Mouse (Mus musculus) midbrain, embryonic 10.5 days (tissue): ENCODE measurements around the gene Cbx7. TPM values are rescaled to one million over a fixed set of nuclear protein-coding genes. Genes with fewer than 3 reads are reported as not detected.
"Not testable (repeated sequence)": the region's sequence is repeated elsewhere in the genome, so short reads cannot be mapped to it uniquely, and the experiment has no call there.

ENCODE experiments used
- DNase-seq: peaks from one replicate; pipeline ENCODE4 v3.0.0-alpha.2; 2017; ENCODE audit warnings: low spot score
- H3K27ac ChIP-seq: fragments of 300-500 bp; sonication (generic); replicated peaks from 2 replicates; pipeline ENCODE4 v1.5.1; 2016; ENCODE audit warnings: mild to moderate bottlenecking
- H3K27me3 ChIP-seq: fragments of 300-500 bp; sonication (generic); 2 replicates; pipeline ENCODE4 v1.6.1; 2016; ENCODE audit warnings: low read depth, mild to moderate bottlenecking; ENCODE audit not compliant: poor library complexity, severe bottlenecking
- H3K36me3 ChIP-seq: fragments of 300-500 bp; sonication (generic); 2 replicates; pipeline ENCODE4 v1.6.1; 2016; ENCODE audit warnings: mild to moderate bottlenecking, moderate library complexity
- H3K4me1 ChIP-seq: fragments of 300-500 bp; sonication (generic); 2 replicates; pipeline ENCODE4 v1.6.1; 2016
- H3K4me3 ChIP-seq: fragments of 300-500 bp; sonication (generic); 2 replicates; pipeline ENCODE4 v1.5.1; 2016; ENCODE audit warnings: mild to moderate bottlenecking, moderate library complexity
- H3K9me3 ChIP-seq: fragments of 300-500 bp; sonication (generic); replicated peaks from 2 replicates; pipeline ENCODE4 v1.6.1; 2016; ENCODE audit warnings: mild to moderate bottlenecking
- WGBS: fragments of 180-500 bp; shearing (Covaris S2); methylation state at CpG from one replicate; pipeline ENCODE4 v1.1.7; 2016; 5-methylcytosine and 5-hydroxymethylcytosine counted together
- polyA plus RNA-seq: library from polyadenylated mRNA; unstranded; fragments of >200 nt; fragmentation: Nextera tagmentation; extraction: Ambion mirVana; gene quantifications from 2 replicates; pipeline ENCODE4 v1.2.1, GENCODE M21; 2016

Cbx7 gene
- polyA plus RNA-seq, 1 experiment from 2014 or later = 2.9 TPM

DNA sequence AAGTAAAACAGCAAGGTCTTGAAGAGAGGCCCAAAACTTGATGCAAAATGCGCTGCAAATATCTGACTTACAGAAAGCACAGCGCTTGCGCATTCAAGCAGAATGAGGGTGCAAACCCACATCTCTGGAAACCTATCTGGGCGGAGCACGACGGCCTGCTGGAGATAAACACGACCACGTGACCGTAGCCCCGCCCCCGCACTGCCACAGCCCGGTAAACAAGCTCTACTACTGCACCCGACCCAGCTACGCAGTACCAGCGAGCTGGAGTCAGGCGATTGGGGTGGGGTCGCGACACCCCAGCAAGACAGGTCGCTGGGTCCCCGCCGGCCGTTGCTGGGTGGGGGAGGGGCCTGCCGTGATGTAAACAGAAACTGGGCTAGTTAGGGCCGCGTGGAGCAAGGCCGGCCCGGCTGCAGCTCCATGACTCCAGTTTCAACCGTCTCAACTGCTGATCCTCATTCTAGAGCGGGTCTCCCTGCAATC lies 43.2 kb downstream of the Cbx7 start:
- DNase-seq = peak; percentile 83
- WGBS = under 1% methylated on average over 29 of the region's 29 CpGs
- Histone ChIP-seq H3K4me1 (peaks cover 29% of the 10 kb centered on the region), H3K36me3 (no peaks in the 10 kb centered on the region), H3K4me3 (peak overlapping the region; percentile 68), H3K27ac (peak overlapping the region; percentile 80), H3K27me3 (peaks cover 38% of the 10 kb centered on the region), H3K9me3 (no peaks in the 10 kb centered on the region)

DNA sequence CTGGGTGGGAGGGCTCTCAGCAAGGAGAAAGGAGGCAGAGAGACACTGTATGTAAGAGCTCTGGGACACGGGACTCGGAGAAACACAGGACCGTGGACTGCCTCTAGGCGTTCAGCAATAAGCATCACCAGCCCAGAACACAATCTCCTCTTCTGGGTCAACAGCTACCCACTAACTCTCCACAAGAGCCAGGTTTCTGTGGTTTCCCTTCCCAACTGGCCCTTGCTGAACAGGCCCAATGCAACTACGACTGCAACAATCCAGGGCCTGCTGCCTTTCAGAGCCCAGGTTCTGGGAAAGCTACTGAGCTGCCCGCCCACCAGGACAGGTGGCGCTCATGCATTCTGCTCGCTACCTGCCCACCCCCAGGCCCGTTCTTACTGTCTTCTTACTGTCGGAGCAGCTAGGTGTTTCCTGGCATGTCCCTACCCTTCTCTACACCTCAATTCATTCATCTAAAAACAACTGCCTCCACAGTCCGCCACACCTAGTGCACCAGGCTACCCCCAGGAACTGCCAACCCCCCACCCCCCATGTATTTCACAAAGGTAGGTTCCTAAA lies 44.0 kb downstream of the Cbx7 start:
- WGBS = 77% methylated on average over 11 of the region's 11 CpGs
- Histone ChIP-seq H3K4me3 (peak overlapping the region; percentile 68), H3K4me1 (peaks cover 22% of the 10 kb centered on the region), H3K9me3 (0 out of 2 replicates have a peak, but pooled peaks cover 3% of the 10 kb centered on the region), H3K27me3 (peaks cover 31% of the 10 kb centered on the region), H3K36me3 (peaks cover 3% of the 10 kb centered on the region), H3K27ac (peak overlapping the region; percentile 80)
- no peak for DNase-seq

DNA sequence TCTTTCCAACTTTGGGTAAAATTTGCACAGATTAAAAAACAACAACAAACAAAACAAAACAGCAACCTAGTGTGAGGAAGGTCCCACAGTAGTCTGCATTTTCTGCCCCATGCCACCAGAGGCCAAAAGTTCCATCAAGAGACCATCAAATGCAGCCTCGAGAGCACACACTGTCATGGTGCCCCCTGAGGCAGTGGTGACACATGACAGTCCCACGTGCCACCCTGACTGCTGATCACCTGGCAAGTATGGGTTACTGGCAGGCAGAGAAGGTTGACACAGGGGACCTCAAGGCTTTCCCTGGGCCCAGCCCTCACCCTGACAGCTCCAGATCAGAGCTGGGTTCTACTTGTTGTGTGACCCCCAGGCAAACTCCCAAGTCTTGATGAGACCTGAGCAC lies 51.1 kb downstream of the Cbx7 start:
- H3K9me3 ChIP-seq = 0 out of 2 replicates have a peak, but pooled peaks cover 3% of the 10 kb centered on the region
- WGBS = 78% methylated on average over 2 of the region's 2 CpGs
- H3K4me3 ChIP-seq = no peak overlapping the region
- no peaks in the 10 kb centered on the region for H3K27me3 ChIP-seq
- 0 out of 2 replicates have a peak, but pooled peaks cover 5% of the 10 kb centered on the region for H3K4me1 ChIP-seq
- no peak overlapping the region for H3K27ac ChIP-seq
- peaks cover 28% of the 10 kb centered on the region for H3K36me3 ChIP-seq
- DNase-seq = no peak

DNA sequence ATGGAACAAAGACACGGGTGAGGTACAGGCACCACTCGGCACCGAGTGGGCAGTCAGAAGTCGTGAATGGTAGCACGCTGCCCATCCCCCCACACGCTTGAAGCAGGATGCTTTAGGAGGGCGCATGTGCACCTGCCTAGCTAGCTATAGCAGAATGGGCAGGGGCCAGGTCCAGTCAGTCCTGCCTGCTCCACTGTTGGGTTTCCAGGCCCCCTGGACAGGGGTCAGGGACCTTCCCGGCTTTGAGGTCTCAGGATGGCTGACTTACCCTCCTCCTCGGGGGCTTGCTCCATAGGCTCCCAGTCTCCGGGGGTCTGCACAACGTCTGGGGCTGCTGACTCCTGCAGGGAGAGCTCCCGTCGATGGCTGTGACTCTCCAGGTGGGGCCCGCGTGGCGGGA lies 52.4 kb downstream of the Cbx7 start:
- no peak overlapping the region for H3K27ac ChIP-seq
- H3K27me3 ChIP-seq = no peaks in the 10 kb centered on the region
- no peak for DNase-seq
- no peak overlapping the region for H3K4me3 ChIP-seq
- WGBS = 91% methylated on average over 16 of the region's 16 CpGs
- H3K36me3 ChIP-seq = peaks cover 28% of the 10 kb centered on the region
- 0 out of 2 replicates have a peak, but pooled peaks cover 3% of the 10 kb centered on the region for H3K9me3 ChIP-seq
- H3K4me1 ChIP-seq = 0 out of 2 replicates have a peak, but pooled peaks cover 5% of the 10 kb centered on the region

DNA sequence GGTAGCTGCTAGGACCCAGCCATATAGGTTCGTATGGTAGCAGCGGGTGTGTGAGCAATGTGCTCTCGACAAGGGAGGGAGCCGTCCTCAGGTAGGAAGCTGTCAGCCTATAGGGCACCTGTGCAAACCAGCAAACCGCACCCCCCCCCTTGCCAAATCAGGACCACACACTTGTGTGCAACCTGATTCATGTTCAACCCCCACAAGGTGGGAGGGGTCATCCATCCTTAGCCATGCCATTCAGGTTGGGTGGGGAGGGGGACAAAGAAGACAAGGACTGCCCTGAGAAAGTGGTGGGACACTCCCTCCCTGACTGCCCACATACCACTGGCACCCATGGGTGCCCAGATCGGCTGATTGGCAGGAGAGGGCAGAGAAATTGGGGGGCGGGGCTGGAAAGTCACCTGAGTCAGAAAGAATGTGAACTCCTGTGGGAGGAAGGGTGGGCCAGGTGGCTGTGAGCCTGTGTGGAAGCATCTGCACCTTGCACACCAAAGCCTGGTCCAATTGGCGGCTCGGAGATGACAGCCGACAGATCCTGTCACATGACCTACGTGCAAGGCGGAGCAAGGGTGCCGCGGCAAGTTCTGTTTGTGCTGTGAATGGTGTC lies 53.7 kb downstream of the Cbx7 start:
- Histone ChIP-seq H3K27me3 (no peaks in the 10 kb centered on the region), H3K4me3 (no peak overlapping the region), H3K9me3 (0 out of 2 replicates have a peak, but pooled peaks cover 2% of the 10 kb centered on the region), H3K4me1 (0 out of 2 replicates have a peak, but pooled peaks cover 5% of the 10 kb centered on the region), H3K36me3 (peaks cover 28% of the 10 kb centered on the region), H3K27ac (no peak overlapping the region)
- DNase-seq = no peak
- WGBS = 94% methylated on average over 14 of the region's 14 CpGs

DNA sequence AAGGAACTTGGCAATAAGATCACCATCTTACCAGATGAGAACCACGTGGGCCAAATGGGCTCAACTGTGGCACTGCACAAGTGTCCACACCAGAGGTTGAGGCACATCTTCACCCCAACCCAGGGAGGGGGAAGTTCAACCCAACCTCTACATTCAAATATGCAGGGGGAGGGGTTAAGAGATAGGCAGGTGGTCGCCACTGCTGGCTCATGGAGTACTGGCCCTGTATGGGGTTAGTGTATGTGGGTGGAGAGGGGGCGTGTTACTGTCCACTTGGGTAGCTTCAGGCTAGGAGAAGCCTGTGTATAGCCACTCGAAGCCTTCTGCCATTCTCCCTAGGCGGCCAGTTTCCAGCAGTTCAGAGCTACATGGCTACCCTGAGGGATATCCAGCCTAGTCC lies 54.8 kb downstream of the Cbx7 start:
- H3K4me3 ChIP-seq = no peak overlapping the region
- WGBS = 71% methylated on average over 5 of the region's 5 CpGs
- no peaks in the 10 kb centered on the region for H3K27me3 ChIP-seq
- 0 out of 2 replicates have a peak, but pooled peaks cover 5% of the 10 kb centered on the region for H3K4me1 ChIP-seq
- no peak for DNase-seq
- peaks cover 19% of the 10 kb centered on the region for H3K36me3 ChIP-seq
- no peaks in the 10 kb centered on the region for H3K9me3 ChIP-seq
- H3K27ac ChIP-seq = no peak overlapping the region

DNA sequence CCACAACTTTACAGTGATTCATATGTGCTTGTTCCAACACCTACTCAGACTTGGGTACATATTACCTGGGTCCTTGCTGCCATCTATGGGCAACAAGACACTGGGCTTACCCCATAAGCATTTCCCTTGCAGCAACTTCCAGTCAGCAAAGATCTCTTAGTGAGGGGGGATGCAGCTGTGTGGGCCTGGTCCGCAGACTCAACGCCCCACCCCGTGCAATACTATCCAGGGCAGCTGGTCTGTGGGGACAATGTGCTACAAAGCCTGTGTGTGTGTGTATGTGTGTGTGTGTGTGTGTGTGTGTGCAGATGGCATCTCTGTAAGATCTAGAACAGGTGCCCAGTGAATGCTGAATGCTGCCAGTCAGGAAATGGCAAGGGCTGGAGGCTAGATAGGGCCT lies 56.6 kb downstream of the Cbx7 start:
- DNase-seq = no peak
- 0 out of 2 replicates have a peak, but pooled peaks cover 5% of the 10 kb centered on the region for H3K4me1 ChIP-seq
- no peak overlapping the region for H3K27ac ChIP-seq
- H3K4me3 ChIP-seq = no peak overlapping the region
- H3K9me3 ChIP-seq = no peaks in the 10 kb centered on the region
- WGBS = 93% methylated on average over 3 of the region's 3 CpGs
- H3K27me3 ChIP-seq = no peaks in the 10 kb centered on the region
- H3K36me3 ChIP-seq = peaks cover 18% of the 10 kb centered on the region

DNA sequence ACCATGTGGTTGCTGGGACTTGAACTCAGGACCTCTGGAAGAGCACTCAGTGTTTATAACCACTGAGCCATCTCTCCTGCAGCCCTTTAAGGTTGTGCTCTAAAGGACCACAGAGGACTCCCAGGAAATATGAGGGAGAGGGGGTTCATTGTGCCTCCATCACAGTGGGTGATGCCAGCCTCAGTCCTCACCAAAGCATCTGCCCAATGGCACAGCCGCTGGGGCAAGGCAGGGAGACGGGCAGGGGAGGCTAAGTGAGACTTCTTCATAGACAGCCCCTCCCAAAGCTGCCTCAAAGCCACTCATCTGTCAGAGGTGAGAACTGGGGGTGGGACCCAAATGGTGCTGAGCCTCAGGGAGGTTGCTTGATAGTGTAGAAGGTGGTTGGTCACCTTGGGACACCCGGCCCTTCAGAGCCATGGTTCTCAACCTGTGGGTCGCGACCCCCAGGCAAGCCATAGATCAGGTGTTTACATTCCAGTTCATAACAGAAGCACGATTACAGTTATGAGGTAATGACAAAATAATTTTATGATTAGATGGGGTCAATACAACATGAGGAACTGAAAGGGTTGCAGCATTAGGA lies 57.1 kb downstream of the Cbx7 start:
- no peak overlapping the region for H3K4me3 ChIP-seq
- H3K27me3 ChIP-seq = no peaks in the 10 kb centered on the region
- H3K36me3 ChIP-seq = peaks cover 18% of the 10 kb centered on the region
- no peak for DNase-seq
- WGBS = 91% methylated on average over 6 of the region's 6 CpGs
- 0 out of 2 replicates have a peak, but pooled peaks cover 5% of the 10 kb centered on the region for H3K4me1 ChIP-seq
- H3K9me3 ChIP-seq = no peaks in the 10 kb centered on the region
- H3K27ac ChIP-seq = no peak overlapping the region

DNA sequence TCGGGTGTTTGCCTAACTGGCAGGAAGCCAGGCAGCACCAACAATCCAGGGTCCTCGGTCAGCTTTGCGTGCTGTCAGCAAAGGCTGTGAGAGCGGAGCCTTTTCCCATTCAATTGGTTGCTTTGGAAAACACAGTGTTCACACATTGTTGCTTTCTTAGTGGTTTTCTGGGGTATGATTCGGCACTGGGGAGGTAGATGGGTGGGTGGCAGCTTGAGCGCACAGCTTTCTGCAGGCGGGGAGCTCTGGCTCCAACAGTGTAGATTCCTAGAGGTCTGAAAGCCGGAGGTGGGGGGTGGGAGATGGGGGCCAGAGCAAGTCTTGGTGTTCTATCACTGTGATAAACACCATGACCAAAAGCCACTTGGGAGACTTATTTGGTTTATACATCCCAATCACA lies 59.6 kb downstream of the Cbx7 start:
- Histone ChIP-seq H3K27ac (no peak overlapping the region), H3K4me3 (no peak overlapping the region), H3K27me3 (peaks cover 8% of the 10 kb centered on the region), H3K4me1 (no peaks in the 10 kb centered on the region), H3K36me3 (no peaks in the 10 kb centered on the region), H3K9me3 (no peaks in the 10 kb centered on the region)
- no peak for DNase-seq
- 90% methylated on average over 8 of the region's 8 CpGs for WGBS

DNA sequence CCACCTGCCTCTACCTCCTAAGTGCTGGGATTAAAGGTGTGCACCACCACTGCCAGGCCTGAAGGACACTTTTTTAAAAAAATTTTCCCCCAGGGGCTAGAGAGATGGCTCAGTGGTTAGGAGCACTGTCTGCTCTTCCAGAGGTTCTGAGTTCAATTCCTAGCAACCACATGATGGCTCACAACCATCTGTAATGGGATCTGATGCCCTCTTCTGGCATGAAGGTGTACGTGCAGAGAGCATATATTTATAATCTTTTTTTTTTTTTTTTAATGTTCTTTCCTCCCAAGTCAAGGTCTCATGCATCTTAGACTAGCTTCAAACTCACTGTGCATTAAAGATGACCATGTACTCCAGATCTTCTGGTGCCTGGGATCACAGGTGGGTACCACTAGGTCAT lies 60.1 kb downstream of the Cbx7 start:
- WGBS = 74% methylated on average over 1 of the region's 1 CpGs
- H3K4me3 ChIP-seq, H3K27ac ChIP-seq, H3K9me3 ChIP-seq, H3K36me3 ChIP-seq, DNase-seq, H3K4me1 ChIP-seq: not testable (repeated sequence)
- H3K27me3 ChIP-seq = peaks cover 13% of the 10 kb centered on the region

DNA sequence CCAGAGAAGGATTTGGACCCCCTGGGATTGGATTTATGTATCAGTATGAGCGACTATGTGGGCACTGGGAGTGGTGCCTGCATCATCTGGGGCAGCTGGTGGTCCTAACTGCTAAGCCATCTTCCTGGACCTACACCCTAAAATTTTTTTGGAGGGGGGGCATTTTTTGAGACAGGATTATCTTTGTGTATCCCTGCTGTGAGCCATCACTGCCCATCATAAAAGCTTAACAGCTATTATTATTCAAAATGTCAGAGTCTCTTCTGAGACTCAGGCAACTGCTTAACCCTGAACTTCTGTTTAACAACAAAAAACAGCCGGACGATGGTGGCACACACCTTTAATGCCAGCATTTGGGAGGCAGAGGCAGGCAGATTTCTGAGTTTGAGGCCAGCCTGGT lies 61.9 kb downstream of the Cbx7 start:
- H3K27ac ChIP-seq, DNase-seq, H3K9me3 ChIP-seq, H3K4me3 ChIP-seq, H3K36me3 ChIP-seq: not testable (repeated sequence)
- Histone ChIP-seq H3K4me1 (peaks cover 12% of the 10 kb centered on the region), H3K27me3 (peaks cover 13% of the 10 kb centered on the region)
- WGBS = 86% methylated on average over 3 of the region's 3 CpGs

DNA sequence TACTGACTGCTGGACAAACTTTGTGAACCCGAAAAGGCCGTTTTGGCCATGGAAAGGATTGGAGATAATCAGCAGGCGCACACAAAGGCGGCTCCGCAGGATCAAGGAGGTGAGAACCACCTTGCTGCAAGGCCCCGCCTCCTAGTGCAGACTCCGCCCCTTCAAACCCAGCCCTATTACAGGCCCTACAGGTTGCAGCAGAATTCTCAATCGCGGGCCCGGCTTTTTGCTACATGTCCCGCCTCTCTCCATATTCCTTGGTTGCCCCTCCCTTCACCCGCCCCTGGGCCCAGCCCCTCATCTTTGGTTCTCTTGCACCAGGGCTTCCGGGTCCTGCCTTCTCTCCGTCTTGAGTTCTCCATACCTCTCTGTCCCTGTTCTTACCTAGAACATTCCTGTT lies 64.1 kb downstream of the Cbx7 start:
- H3K4me3 ChIP-seq = no peak overlapping the region
- peaks cover 13% of the 10 kb centered on the region for H3K27me3 ChIP-seq
- H3K9me3 ChIP-seq = no peaks in the 10 kb centered on the region
- WGBS = 45% methylated on average over 14 of the region's 14 CpGs
- H3K36me3 ChIP-seq = no peaks in the 10 kb centered on the region
- no peak for DNase-seq
- H3K4me1 ChIP-seq = peaks cover 12% of the 10 kb centered on the region
- H3K27ac ChIP-seq = no peak overlapping the region

DNA sequence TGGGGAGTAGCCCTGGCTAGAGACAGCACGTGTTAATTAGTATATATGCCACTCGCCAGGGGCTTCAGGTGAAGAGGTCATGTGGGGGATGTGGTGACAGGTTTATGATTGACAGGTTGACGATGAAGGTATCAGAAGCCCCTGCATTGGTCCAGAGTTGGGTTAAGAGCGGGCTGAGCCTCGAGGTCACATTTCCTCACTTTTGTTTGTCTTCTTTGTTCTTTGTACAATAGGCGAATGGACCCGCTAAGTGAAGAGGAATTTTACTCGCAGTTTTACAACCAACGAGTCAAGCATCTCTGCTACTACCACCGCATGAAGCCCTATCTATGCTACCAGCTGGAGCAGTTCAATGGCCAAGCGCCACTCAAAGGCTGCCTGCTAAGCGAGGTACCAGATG lies 65.7 kb downstream of the Cbx7 start:
- 76% methylated on average over 12 of the region's 12 CpGs for WGBS
- H3K4me3 ChIP-seq = no peak overlapping the region
- no peak overlapping the region for H3K27ac ChIP-seq
- H3K36me3 ChIP-seq = no peaks in the 10 kb centered on the region
- peaks cover 13% of the 10 kb centered on the region for H3K27me3 ChIP-seq
- peaks cover 12% of the 10 kb centered on the region for H3K4me1 ChIP-seq
- no peak for DNase-seq
- no peaks in the 10 kb centered on the region for H3K9me3 ChIP-seq
